Mouse (Mus musculus) frontal cortex, adult 2 months (tissue): ENCODE data around the gene Ldlrad3. TPM values are rescaled to one million over a fixed set of nuclear protein-coding genes. Genes with fewer than 3 reads are reported as not detected.

ENCODE experiments used
- DNase-seq, 2 experiments: peaks; one replicate each; pipeline ENCODE4 v3.0.0; 2022; ENCODE audit warnings: low spot score in 1 of 2; ENCODE audit errors: extremely low spot score in 1 of 2
- polyA plus RNA-seq: library from polyadenylated mRNA; depleted of rRNA; stranded (reverse); fragments of >200 nt; gene quantifications from 2 replicates; pipeline ENCODE4 v1.2.3, GENCODE M21; 2012

Ldlrad3 gene
- polyA plus RNA-seq, 1 experiment = 12.1 TPM

- no peak for DNase-seq
Observed at GRCm38 (mm10) chr2:102009766-102010265, 176.4 kb downstream of the Ldlrad3 start.

- DNase-seq = no peak
Observed at GRCm38 (mm10) chr2:102006143-102006542, 180.0 kb downstream of the Ldlrad3 start.

GRCm38 (mm10) chr2:102005377-102006007 lies 180.7 kb downstream of the Ldlrad3 start:
- DNase-seq = no peak

- peak; percentile 53 to 62 for DNase-seq
Observed at GRCm38 (mm10) chr2:102003776-102004264, 182.4 kb downstream of the Ldlrad3 start.

- DNase-seq = peak in 1 of 2 experiments; percentile 47
Observed at GRCm38 (mm10) chr2:102002974-102003775, 183.0 kb downstream of the Ldlrad3 start.

- no peak for DNase-seq
Observed at GRCm38 (mm10) chr2:102002408-102002973, 183.7 kb downstream of the Ldlrad3 start.

- peak in 1 of 2 experiments; percentile 44 for DNase-seq
Observed at GRCm38 (mm10) chr2:102001661-102002060, 184.5 kb downstream of the Ldlrad3 start.

GRCm38 (mm10) chr2:101998911-101999572 lies 187.1 kb downstream of the Ldlrad3 start:
- no peak for DNase-seq

GRCm38 (mm10) chr2:101997013-101997412 lies 189.2 kb downstream of the Ldlrad3 start:
- DNase-seq = no peak

GRCm38 (mm10) chr2:101992574-101993310 lies 193.4 kb downstream of the Ldlrad3 start:
- DNase-seq = no peak

- no peak for DNase-seq
Observed at GRCm38 (mm10) chr2:101991726-101992125, 194.5 kb downstream of the Ldlrad3 start.

- no peak for DNase-seq
Observed at GRCm38 (mm10) chr2:101986344-101987087, 199.7 kb downstream of the Ldlrad3 start.

GRCm38 (mm10) chr2:101983853-101984543 lies 202.2 kb downstream of the Ldlrad3 start:
- DNase-seq = peak in 1 of 2 experiments; percentile 66

- DNase-seq = peak; percentile 89 to 93
Observed at GRCm38 (mm10) chr2:101983082-101983852, 202.9 kb downstream of the Ldlrad3 start.

GRCm38 (mm10) chr2:101981964-101982498 lies 204.2 kb downstream of the Ldlrad3 start:
- DNase-seq = no peak

GRCm38 (mm10) chr2:101981211-101981610 lies 205.0 kb downstream of the Ldlrad3 start:
- no peak for DNase-seq

- no peak for DNase-seq
Observed at GRCm38 (mm10) chr2:101980456-101980947, 205.7 kb downstream of the Ldlrad3 start.
